Mouse (Mus musculus) liver, adult (tissue): ENCODE data around the gene Rap1gap2.

Experiments used
- GATA4 ChIP-seq: IDR thresholded peaks from 2 replicates; pipeline ENCODE4 v1.6.1; 2014; ENCODE audit warnings: mild to moderate bottlenecking, low read length; ENCODE audit not compliant: insufficient replicate concordance

Rap1gap2 gene

DNA sequence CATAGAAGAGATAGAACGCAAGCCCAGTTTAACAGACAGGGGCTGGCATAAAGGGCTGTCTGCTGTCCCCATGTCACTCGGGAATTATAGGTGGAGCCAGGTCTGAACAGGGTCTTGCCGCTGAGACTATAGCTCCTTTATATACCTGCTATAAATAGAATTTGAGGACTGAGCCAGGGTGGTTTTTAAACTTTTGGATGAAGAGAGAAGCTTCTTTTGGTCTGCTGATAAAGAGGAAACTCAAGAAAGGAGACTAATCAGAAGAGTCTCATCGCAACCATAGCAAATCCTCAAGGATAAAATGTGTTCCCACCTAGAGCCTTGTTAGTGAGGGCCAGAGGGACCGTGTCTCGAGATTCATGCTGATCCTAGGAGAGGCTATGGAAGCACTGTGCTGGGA lies 272.8 kb downstream of the Rap1gap2 start, which contains the start of gene Olfr410:
Gene Olfr410, minus strand, starts transcription at position 101 of the 400 bp plus-strand sequence.
- no peak for TF ChIP-seq GATA4
